Mouse (Mus musculus): Measurements from ENCODE around the gene Vmn1r166.
"Not testable (repeated sequence)": the region's sequence is repeated elsewhere in the genome, so short reads cannot be mapped to it uniquely, and the experiment has no call there.

Vmn1r166 gene

GRCm38 (mm10) chr7:23251582-23251981 lies at the start of gene Vmn1r166:
Vmn1r166 (minus strand) TSS chr7:23251682.
- not testable (repeated sequence) for DNase-seq (ENCODE audit: low spot score in 2 of 2)

- not testable (repeated sequence) for DNase-seq (ENCODE audit: low spot score in 2 of 2)
Observed at GRCm38 (mm10) chr7:23300892-23301291, 49.4 kb upstream of the Vmn1r166 start, which contains the start of gene Nlrp4e. Nlrp4e (plus strand) TSS chr7:23301192.

GRCm38 (mm10) chr7:23278800-23279199 lies 27.3 kb upstream of the Vmn1r166 start, which contains the start of gene Gm6902:
Gm6902 (minus strand) TSS chr7:23278900.
- DNase-seq (ENCODE audit: low spot score in 2 of 2): not testable (repeated sequence)

GRCm38 (mm10) chr7:23217032-23217431 lies 34.5 kb downstream of the Vmn1r166 start, which contains the start of gene Vmn1r165:
Vmn1r165 (plus strand) TSS chr7:23217332.
- not testable (repeated sequence) for DNase-seq (ENCODE audit: low spot score in 2 of 2)

Data from urinary bladder, adult 18-20 months (tissue).